Mouse (Mus musculus) mouse embryonic stem cell (cell line): ENCODE measurements around the gene Lrig2.

Experiments
- in situ Hi-C, 2 experiments: fragments of 300-500 bp; cut with MboI; formaldehyde crosslinking; loops; 1 replicate in 1 of 2; 3 replicates in 1 of 2; pipeline ENCODE4 v1.14.3; 2019 to 2020; ENCODE audit warnings: low sequenced_read_pairs in 2 of 2, low pct_unique_long_range_greater_than_20kb in 1 of 2, mixed read lengths in 1 of 2; ENCODE audit not compliant: unreplicated experiment in 1 of 2

Lrig2 gene

DNA sequence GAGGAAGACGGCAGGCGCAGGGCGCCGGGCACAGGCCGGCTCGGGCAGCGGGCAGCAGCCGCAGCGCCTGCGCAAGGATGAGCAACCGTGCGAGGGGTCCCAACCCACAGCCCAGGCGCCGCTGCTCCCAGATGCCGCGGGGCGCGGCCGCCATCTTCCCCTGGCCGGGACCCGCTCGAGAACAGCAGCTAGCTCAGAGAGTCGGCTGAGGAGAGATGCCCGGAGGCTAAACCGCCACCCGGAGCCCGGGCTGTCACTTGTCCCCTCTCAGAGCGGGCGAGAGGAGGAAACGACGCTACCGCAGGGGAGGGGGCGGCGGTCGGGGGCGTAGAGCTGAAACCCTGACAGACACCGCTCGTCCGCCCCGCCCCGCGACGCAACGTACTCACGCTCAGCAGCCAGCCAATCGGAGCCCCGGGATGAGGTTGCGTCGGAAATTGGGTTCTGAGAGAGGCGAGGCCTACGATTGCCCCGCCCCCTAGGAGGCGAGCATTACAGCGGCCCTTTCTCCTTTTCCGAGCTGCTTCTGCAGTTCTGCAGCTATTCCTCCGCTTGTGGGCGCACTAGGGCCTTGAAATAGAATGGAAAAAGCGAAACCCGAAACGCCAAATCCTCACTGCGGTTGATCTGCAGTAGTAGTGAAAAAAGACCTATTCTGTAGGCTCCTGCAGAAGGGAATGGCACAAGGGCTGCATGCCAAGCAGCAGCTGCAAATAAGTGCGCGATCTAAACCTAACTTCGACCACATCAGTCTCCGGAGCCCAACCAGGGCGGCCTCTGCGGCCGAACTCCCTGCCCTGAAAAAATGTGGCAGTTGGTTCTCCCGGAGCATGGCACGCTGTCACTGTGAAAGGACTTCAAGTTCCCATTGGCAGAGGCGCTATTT is at the start of gene Lrig2:
Gene Lrig2, minus strand, starts transcription at position 381 of the 886 bp plus-strand sequence.
- in situ Hi-C loops = no loop called here

DNA sequence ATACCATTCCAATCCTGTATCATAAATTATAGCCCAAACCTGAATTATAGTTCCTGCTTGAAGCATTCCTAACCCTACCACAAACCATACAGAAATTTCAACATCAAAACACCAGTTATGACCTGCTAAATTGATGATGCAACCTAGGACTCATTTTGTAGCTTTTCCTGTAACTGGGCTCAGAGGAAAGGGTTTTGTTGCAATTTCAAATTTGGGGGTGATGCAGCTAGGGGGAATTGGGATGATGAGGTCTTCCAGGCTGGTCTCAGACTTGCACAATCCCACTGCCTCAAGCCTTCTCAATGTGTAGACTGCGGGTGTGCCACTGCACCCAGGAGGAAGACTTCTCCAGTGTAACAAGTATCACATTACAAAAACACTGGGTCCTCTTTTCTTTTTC is 44.9 kb upstream of the Lrig2 start:
- in situ Hi-C loops = no loop called here

DNA sequence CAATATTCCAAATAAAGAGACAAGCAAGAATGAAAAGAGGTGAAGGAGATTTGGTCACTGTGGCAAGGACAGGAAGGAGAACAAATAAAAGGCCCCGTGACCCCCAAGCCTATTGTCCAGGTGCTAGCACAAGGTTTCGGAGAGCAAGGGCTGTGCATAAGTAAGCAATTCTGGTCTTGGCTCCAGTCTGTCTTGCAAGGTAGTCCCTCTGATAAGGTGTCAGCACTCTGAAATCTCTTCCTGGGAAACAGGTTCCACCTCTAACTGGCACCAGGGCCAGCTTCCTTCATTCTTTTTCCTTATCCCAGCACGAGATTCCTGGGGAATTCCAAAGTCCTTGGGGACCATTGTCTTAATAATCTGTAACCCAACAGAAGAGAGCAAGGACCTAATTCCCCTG is 38.9 kb upstream of the Lrig2 start:
- in situ Hi-C loops = no loop called here

DNA sequence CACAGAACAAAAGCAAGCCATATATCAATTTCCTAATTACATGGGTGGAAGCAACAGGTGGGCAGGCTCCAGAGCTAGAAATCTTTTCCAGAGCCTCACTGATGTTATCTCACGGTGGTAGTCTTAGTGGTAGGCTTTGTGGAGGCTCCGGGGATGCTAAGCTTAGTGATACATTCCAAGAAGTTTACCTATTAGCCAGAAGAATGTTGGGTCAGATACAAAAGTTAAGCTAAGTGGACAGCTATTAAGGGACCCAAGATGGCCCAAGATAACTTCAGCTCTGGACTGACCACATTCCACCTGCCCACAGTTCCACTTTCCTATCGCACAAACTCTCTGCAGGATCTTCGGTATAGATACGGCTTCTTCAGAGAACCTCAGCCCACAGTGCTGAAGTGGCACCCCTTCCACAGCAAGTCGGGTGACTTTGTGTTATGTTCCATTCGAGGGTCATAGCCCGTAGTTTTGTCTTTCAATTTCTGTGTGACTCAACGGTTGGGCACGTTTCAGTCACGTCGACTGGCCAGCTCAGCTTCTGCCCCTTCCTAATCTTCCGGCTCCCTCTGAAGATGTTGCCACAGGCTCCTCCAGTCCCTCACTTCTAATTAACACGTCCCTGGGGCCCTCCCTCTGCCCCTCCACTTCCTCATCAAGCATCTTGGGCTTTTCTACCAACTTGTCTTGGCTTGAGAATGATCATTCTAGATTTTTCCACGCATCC is 36.8 kb upstream of the Lrig2 start:
- in situ Hi-C loops = loop anchor here in 1 of 2 experiments (10.0 kb wide), 1 partner anchor 126 kb away; no protein-coding TSS in a partner anchor

DNA sequence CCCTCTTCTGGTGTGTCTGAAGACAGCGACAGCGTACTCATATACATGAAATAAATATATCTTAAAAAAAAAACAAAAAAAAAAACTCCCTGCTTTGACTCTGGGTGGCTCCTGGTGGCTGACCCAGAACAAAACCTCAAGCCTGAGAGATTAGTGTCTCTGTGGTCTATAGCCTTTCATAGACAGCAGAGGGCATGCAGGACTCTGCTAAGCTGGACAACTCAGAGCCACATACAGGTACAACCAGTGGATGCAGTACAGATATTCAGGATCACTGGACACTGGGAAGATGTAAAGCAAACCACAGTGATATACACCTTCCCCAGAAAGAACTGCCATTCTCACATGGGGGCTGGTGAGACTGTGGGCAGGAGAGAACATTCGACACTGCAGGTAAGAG is 32.1 kb upstream of the Lrig2 start:
- in situ Hi-C loops = loop anchor here in 1 of 2 experiments (10.0 kb wide), 1 partner anchor 131 kb away; no protein-coding TSS in a partner anchor

DNA sequence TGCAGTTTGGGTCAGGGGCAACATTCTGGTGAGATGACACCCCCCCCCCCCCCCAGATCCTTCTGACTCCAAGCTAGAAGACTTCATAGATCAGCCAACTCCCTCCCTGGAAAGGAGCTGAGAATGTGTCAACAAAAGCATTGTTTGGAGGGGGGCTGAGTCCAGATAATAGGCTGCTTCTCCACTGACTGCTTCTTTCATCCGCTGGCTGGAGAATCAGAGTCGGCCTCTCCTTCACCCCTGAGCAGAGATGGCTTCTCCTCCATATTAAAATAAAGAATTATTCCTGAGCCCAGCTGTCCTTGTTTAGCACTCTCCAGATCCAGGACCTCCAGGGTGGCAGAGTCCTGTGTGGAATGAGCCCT is 30.3 kb upstream of the Lrig2 start:
- in situ Hi-C loops = loop anchor here in 1 of 2 experiments (10.0 kb wide), 1 partner anchor 133 kb away; no protein-coding TSS in a partner anchor

DNA sequence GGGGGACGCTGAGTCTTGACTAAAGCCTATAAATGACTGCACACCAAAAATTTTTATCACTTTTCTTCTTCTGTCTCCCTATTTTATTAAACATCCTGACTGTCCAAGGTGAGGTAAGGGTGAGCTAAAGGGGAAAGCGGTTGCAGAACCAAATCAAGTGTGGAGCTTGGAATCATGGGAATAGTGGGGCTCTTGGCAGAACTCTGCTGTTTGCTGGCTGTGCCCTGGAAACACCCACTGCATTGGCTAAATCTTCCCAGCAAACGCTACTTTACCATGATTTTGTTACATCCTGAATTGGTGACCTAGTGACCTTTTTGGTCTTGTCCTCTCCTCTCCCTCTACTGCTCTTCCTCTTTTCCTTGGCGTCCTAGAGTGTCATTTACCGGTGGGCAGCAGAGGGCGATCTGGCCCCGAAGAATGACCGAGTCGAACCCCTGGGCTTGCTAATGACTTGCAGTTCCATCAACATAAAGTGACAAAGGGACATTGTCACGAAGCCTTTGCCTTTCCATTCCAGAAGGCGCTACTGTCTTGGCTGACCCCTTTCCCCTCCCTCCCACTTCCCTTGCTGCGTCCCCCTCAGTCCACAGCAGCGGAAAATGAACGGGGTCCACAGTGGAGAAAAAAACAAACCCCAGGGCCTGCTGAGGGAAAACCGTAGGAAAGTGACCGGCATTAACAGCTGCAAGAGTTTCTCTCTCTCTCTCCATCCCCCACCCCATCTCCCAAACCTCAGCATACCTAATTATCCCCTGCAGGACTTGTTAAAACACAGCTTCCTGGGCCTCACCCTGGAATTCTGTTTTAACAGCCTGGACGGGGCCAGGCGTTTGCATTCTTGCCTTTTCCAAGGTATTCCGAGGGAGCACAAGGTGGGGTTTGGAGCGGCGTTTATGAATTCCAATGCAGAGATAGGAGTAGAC is 29.7 kb upstream of the Lrig2 start:
- in situ Hi-C loops = loop anchor here in 1 of 2 experiments (10.0 kb wide), 1 partner anchor 133 kb away; no protein-coding TSS in a partner anchor

DNA sequence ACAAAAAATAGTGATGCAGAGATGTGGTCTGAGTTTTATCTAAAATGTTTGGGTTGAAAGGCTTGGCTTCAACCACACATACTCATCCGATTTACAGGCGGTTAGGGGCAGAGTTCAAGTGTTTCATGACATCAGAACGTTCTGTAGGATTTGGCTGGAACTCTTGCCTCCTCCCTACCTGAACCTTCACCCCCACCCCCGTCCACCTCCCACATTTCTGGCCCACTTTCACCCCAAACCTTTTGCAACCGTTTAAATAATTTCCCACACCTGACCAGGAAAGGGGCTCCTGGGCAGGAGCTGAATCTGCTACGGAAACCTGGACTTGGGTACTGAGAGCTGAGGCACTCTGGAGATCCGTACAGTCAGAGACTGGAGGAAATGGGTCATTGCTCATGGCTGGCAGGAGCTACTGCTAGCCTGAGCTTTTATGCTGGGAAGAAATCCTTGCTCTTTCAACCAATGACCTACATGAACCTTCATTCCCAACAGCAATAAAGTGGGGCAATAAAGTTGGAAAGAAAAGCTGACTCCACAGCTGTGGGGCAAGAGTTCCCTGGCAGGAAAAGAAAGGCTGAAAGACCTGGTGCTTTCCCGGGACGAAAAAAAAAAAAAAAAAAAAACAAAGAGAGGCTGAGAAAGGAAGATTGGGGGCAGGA is 28.9 kb upstream of the Lrig2 start:
- in situ Hi-C loops = loop anchor here in 1 of 2 experiments (10.0 kb wide), 1 partner anchor 134 kb away; no protein-coding TSS in a partner anchor

DNA sequence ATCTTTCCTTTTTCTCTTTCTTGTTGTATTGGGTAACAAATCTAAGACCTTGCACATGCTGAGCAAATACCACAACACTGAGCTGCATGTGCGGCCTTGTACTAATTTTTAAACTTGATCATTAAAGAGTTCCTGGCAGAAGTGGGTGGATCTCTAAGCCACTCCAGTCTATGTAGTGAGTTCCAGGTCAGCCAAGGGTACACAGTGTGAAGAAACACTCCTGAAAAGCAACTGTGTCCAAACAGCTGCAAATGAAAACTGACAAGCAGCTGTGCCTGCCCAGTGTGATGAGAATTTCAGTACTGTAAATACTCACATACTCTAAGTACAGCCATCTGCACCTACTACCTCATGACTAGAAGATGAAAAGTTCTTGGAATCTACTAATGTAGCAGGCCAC is 21.5 kb upstream of the Lrig2 start:
- in situ Hi-C loops = no loop called here

DNA sequence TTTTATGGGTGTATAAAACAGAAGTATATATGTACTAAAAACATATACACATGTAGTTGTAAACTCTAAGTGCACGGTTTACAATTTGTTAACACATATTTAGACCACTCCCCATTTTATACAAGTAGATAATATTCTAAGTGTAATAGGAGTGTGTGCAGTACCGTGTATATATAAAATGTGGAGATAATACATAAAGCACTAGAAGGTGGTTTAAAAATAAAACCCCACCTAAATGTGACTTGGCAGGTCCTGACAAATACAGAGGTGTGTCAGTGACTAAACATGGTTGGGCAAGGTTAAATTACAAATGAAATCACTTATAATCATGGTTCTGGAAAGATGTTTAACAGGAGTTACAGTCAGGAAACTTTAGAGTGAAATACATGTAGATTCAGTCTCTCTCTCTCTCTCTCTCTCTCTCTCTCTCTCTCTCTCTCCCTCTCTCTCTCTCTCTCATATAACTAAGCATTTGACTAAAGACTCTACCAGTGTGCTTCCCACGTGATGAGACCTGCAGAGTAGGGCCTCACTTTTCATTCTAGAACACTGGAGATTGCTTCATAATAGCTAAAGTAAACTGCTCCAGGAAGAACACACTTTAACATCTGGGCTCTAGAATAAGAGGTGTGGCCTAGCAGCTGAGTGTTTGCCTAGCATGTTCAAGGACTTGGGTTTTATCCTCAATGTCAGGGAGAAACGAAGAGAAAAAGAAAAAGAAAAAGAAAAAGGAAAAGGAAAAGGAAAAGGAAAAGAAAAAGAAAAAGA is 14.6 kb upstream of the Lrig2 start:
- in situ Hi-C loops = no loop called here

DNA sequence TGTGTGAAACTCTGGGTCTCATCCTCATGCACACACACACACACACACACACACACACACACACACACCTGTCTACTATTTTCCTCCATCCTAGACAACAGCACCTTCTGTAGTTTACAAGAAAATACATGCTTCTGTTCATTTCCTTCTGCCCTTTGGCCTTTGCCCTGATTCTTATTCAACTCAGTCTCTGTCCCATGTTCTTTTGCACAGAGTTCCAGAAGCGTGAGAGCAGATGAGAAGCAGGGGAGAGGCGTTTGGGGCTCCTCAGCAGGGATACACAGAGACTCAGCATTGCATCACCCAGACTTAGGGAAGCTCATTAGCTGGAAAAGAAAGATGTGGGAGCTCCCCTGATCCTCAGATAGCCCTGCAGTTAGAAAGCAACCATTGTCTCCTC is 13.8 kb upstream of the Lrig2 start:
- in situ Hi-C loops = no loop called here

DNA sequence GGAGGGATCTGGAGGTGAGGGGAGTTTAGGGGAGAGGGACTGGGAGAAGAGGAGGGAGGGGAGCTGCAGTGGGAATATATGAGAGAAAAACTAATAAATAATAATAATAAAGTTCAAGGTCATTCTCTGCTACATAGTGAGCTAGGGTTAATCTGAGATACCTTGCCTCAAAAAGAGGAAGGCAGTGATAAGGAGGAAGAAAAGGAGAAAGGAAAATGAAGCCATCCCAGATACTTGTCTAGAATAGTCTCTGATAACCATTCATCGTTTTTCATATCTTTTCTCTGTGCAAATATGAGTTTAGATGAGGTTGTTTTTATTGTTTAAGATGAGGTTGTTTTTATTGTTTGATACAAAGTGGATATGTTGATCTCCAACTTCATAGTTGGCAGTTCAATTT is 13.3 kb upstream of the Lrig2 start:
- in situ Hi-C loops = no loop called here

DNA sequence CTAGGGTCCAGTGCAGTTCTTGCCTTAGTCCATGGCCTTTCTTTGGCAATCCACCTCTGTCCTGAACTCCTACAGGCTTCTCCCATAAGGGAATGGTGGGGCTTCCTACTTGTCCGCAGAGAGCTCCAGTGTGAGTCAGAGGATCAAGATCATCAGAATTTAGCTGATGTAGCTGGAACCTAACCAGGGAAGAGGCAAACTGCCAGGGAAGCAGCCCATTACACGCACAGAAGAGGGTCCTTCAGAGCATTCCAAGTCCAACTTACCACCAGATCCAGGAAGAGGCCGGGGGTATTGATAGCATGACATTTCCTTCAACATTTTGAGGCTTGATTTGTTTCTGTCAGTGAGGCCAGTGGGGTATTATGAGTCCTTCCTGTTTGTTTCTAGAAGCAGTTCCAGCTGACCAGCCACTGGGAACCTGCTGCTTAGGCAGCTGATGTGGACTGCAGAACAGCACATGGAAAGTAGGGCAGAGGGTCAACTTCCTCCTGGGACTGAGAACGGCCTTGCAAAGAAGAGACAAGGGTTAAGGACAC is 11.7 kb upstream of the Lrig2 start:
- in situ Hi-C loops = loop anchor here in 1 of 2 experiments (5.0 kb wide), 1 partner anchor 159 kb away; no protein-coding TSS in a partner anchor

DNA sequence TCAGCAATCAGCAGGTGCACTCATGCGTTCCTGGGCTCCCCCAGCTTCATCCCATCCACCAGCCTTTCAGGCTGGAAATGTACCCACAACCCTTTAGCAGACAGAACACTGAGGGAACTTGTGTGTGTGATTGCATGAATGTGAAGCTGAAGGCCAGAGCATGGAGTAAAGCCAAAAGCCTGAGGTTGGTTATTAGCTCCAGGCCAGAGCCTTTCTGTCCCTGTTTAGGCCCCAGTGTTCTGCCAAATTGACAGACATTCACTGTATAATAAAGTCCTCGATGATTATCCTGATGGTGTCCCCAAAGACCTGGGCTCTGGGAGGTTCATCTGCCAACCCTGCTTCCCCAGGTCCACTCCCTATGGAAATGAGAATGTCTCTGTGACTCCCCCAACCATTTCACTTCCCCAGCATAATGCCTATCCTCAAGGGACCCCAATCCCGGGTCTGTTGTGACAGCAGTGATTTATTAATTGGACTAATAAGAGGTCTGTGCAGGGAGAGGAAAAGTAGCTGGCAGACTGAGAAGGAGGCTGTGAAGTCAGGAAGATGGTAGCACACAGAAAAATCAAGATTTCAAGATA is 9.7 kb upstream of the Lrig2 start:
- in situ Hi-C loops = loop anchor here in 1 of 2 experiments (5.0 kb wide), 1 partner anchor 161 kb away; no protein-coding TSS in a partner anchor

DNA sequence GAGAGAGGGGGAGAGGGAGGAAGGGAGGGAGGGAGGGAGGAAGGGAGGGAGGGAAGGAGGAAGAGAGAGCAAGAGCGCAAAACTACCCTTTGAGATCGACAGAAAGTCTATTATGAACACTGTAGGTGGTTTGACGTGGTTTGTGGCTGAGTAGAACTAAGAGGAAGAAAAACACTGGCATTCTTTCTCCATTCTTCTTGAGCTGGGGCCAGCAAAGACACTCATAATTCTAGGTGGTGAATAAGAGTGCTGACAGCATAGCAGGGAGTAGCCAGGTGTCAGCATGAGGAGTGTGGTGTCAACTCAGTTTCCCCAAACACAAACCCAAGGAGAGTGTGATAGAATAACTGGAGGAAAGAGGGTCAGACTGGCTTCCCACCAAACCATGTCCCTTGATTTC is 8.8 kb upstream of the Lrig2 start:
- in situ Hi-C loops = loop anchor here in 1 of 2 experiments (5.0 kb wide), 1 partner anchor 162 kb away; no protein-coding TSS in a partner anchor

DNA sequence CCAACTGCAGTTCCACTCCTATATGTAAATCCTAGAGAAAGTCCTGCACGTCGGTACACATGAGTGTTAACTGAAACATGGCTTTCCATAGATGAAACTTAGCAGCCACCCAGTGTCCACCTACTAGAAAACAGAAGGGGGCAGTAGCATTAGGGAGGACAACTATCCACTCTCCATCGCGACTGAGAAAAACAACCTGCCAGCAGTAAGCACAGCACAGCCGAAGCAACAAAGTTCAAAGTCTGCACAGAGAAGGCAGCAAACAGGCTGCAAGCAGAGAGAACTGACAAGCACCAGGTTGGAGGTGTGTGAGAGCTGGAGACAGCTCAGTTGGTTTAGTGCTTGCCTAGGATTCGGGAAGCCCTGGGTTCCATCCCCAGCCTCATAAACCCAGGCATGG is 7.2 kb upstream of the Lrig2 start:
- in situ Hi-C loops = no loop called here
